Mouse (Mus musculus) myocyte (in vitro differentiated cells): ENCODE measurements around the gene Rce1.

ENCODE experiments used
- CEBPB ChIP-seq: IDR thresholded peaks from 2 replicates; pipeline ENCODE4 v1.6.1; 2011; ENCODE audit warnings: mild to moderate bottlenecking, moderate library complexity; ENCODE audit not compliant: poor library complexity, insufficient read depth, severe bottlenecking
- E2F4 ChIP-seq: IDR thresholded peaks from one replicate; pipeline ENCODE4 v1.6.1; 2011; ENCODE audit warnings: mild to moderate bottlenecking, control low read depth, moderate library complexity; ENCODE audit not compliant: insufficient read depth
- MAX ChIP-seq: IDR thresholded peaks from one replicate; pipeline ENCODE4 v1.6.1; 2011; ENCODE audit warnings: low read depth, mild to moderate bottlenecking, control low read depth
- MYOD1 ChIP-seq, 3 experiments: IDR thresholded peaks; one replicate each; pipeline ENCODE4 v1.6.1; 2011; ENCODE audit warnings: control low read depth in 2 of 3, low read depth in 2 of 3, mild to moderate bottlenecking in 2 of 3, moderate library complexity in 1 of 3; ENCODE audit not compliant: insufficient read length in 2 of 3, control insufficient read depth in 1 of 3
- MYOG ChIP-seq, 3 experiments: IDR thresholded peaks; one replicate each; pipeline ENCODE4 v1.6.1; 2011; ENCODE audit warnings: control low read depth in 2 of 3, low read depth in 2 of 3, mild to moderate bottlenecking in 2 of 3; ENCODE audit not compliant: insufficient read length in 2 of 3, control insufficient read depth in 1 of 3, insufficient read depth in 1 of 3
- POLR2A ChIP-seq: IDR thresholded peaks from one replicate; pipeline ENCODE4 v1.6.1; 2011; ENCODE audit warnings: low read depth, mild to moderate bottlenecking, control low read depth, moderate library complexity; ENCODE audit not compliant: insufficient read length
- POLR2AphosphoS2 ChIP-seq: IDR thresholded peaks from one replicate; pipeline ENCODE4 v1.6.1; 2011; ENCODE audit warnings: low read depth, control low read depth; ENCODE audit not compliant: insufficient read length
- REST ChIP-seq: IDR thresholded peaks from one replicate; pipeline ENCODE4 v1.6.1; 2011; ENCODE audit warnings: mild to moderate bottlenecking, control low read depth, moderate library complexity; ENCODE audit not compliant: insufficient read depth, insufficient read length
- SRF ChIP-seq: IDR thresholded peaks from one replicate; pipeline ENCODE4 v1.6.1; 2011; ENCODE audit warnings: low read depth; ENCODE audit not compliant: control insufficient read depth, insufficient read length
- TCF12 ChIP-seq: IDR thresholded peaks from one replicate; pipeline ENCODE4 v1.6.1; 2011; ENCODE audit warnings: mild to moderate bottlenecking, control low read depth; ENCODE audit not compliant: poor library complexity, insufficient read depth, severe bottlenecking
- TCF3 ChIP-seq: IDR thresholded peaks from one replicate; pipeline ENCODE4 v1.6.1; 2011; ENCODE audit warnings: low read depth, control low read depth; ENCODE audit not compliant: insufficient read length
- USF1 ChIP-seq: IDR thresholded peaks from one replicate; pipeline ENCODE4 v1.6.1; 2011; ENCODE audit warnings: low read depth, mild to moderate bottlenecking, control low read depth, moderate library complexity

GRCm38 (mm10) chr19:4602459-4602858 lies 23.0 kb downstream of the Rce1 start:
- TF ChIP-seq MAX: no peak
- no peak for TF ChIP-seq POLR2AphosphoS2
- TF ChIP-seq POLR2A: no peak
- TF ChIP-seq MYOD1 (IDR thresholded peaks at IDR 0.05; ENCODE audit: control insufficient read depth in 1 of 3, insufficient read length in 2 of 3, low read depth in 2 of 3): no peak
- no peak for TF ChIP-seq E2F4
- TF ChIP-seq USF1: no peak
- TF ChIP-seq REST: no peak
- no peak for TF ChIP-seq MYOG (IDR thresholded peaks at IDR 0.05; ENCODE audit: control insufficient read depth in 1 of 3, insufficient read depth in 1 of 3, insufficient read length in 2 of 3, low read depth in 2 of 3)
- TF ChIP-seq TCF12: no peak
- TF ChIP-seq SRF: no peak
- TF ChIP-seq CEBPB: no peak
- TF ChIP-seq TCF3: no peak
